In the genomic region with DNA sequence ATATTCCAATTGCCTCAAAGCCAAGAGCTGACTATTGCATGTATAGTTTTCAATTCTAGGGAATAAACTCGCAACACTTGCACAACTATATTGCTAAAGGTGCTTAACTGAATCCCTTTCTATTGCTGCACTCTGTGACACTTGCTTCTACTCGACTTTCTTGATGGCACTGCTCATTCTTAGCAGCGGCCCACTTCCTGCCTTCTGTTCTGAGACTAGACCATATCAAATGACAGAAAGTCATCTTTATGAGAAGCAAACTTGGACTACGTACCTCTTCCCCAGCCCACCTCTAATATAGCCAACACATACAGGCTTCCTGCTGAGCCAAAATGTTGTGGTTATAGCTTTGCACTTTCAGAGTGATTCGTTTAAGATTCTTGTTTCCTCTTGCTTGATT, we compare ENCODE assay signal across 21 mouse cellular contexts. TPM values are rescaled to one million over a fixed set of nuclear protein-coding genes. Genes with fewer than 3 reads are reported as not detected.
DNase-seq lines count a peak whose midpoint lies in the region; ATAC-seq and TF ChIP-seq lines count a peak whose summit lies in the region.
"Had no signal": no experiment of that assay in that cellular context is flagged by ENCODE, and none has a peak within 500 bp of the region (broad histone marks: within the 10 kb centered on the region; RNA-seq: fewer than 3 reads in every experiment).

No protein-coding gene starts in this region.

- in situ Hi-C loops in CH12.LX (cut with MboI; ENCODE audit: low pct_ligation_motif_present, low pct_unique_long_range_greater_than_20kb, low sequenced_read_pairs): no loop called here

- peaks cover 44% of the 10 kb centered on the region for H3K79me2 ChIP-seq in CH12.LX (replicated peaks; ENCODE audit: control insufficient read depth, extremely low read depth, insufficient read depth, poor library complexity, severe bottlenecking)

- TF ChIP-seq RAD21 in CH12.LX (IDR thresholded peaks at IDR 0.05; ENCODE audit: low read depth, low read length): no peak

- no peak for DNase-seq in gastrocnemius, adult 2 months
- DNase-seq in gastrocnemius, postnatal 36 days: no peak
- DNase-seq in CH12.LX (ENCODE audit: extremely low read depth): no peak
- DNase-seq in thymus, postnatal 10 days (ENCODE audit: low spot score in 2 of 2): peak; percentile 21 to 31
- DNase-seq in forebrain, embryonic 14.5 days (ENCODE audit: low spot score): no peak
- DNase-seq in cerebellum, postnatal 25 days: no peak
- DNase-seq in cerebellum, adult 11 months: no peak
- DNase-seq: adrenal gland, postnatal 10 days; cerebellum, adult 9-10 months; heart, postnatal 14 days; kidney, adult 2 months; kidney, postnatal 4 days; left cerebral cortex, postnatal 4 days; lung, embryonic 14.5 days had no signal

- ATAC-seq in liver, embryonic 15.5 days (ENCODE audit: insufficient read depth): no peak
- ATAC-seq in forebrain, embryonic 14.5 days: no peak
- ATAC-seq: forebrain, embryonic 16.5 days; hindbrain, embryonic 16.5 days; midbrain, embryonic 16.5 days had no signal

- no peak for TF ChIP-seq POLR2A in CH12.LX (IDR thresholded peaks at IDR 0.05; ENCODE audit: low read depth, low read length)

- dilution Hi-C loops in CH12.LX (cut with MboI; ENCODE audit: extremely low pct_ligation_motif_present, extremely low pct_unique_long_range_greater_than_20kb, low sequenced_read_pairs): no loop called here

- no peak overlapping the region for H3K4me2 ChIP-seq in CH12.LX (ENCODE audit: insufficient read depth, low read depth, poor library complexity, severe bottlenecking)
- no peak overlapping the region for H3K4me2 ChIP-seq in liver, embryonic 15.5 days
- H3K4me2 ChIP-seq in forebrain, embryonic 14.5 days (ENCODE audit: low read length): no peak overlapping the region
- H3K4me2 ChIP-seq: lung, embryonic 14.5 days had no signal

- peaks cover 2 to 13% of the 10 kb centered on the region in 2 experiments for H3K36me3 ChIP-seq in CH12.LX (replicated peaks in 1 of 2; ENCODE audit: control insufficient read depth in 1 of 2, insufficient read depth in 1 of 2, low read length in 1 of 2)
- H3K36me3 ChIP-seq in liver, embryonic 15.5 days (replicated peaks): no peaks in the 10 kb centered on the region
- no peaks in the 10 kb centered on the region for H3K36me3 ChIP-seq in forebrain, embryonic 14.5 days (ENCODE audit: control insufficient read depth, insufficient read depth, low read length)

- intact Hi-C loops in gastrocnemius, adult 2 months (cut with DNase I): no loop called here
- intact Hi-C loops in gastrocnemius, postnatal 36 days (cut with DNase I): no loop called here

- H3K9ac ChIP-seq in CH12.LX (ENCODE audit: insufficient read depth, low read depth): no peak overlapping the region
- no peak overlapping the region for H3K9ac ChIP-seq in liver, embryonic 15.5 days
- H3K9ac ChIP-seq in forebrain, embryonic 14.5 days (ENCODE audit: low read length): no peak overlapping the region
- H3K9ac ChIP-seq: lung, embryonic 14.5 days had no signal

- TF ChIP-seq CTCF in gastrocnemius, adult 2 months (IDR thresholded peaks at IDR 0.05): no peak
- TF ChIP-seq CTCF in CH12.LX (conservative IDR thresholded peaks at IDR 0.05 in 1 of 2, IDR thresholded peaks at IDR 0.05 in 1 of 2; ENCODE audit: low read depth in 2 of 2, low read length in 2 of 2): no peak

- no peak for TF ChIP-seq EP300 in CH12.LX (IDR thresholded peaks at IDR 0.05; ENCODE audit: low read length)

- no peaks in the 10 kb centered on the region for H3K27me3 ChIP-seq in CH12.LX (replicated peaks)
- H3K27me3 ChIP-seq in liver, embryonic 15.5 days: no peaks in the 10 kb centered on the region
- no peaks in the 10 kb centered on the region for H3K27me3 ChIP-seq in forebrain, embryonic 14.5 days (replicated peaks; ENCODE audit: control insufficient read depth, insufficient read depth, low read length)

- peaks cover 6 to 49% of the 10 kb centered on the region in 2 experiments for H3K4me1 ChIP-seq in CH12.LX (ENCODE audit: control insufficient read depth in 1 of 2, insufficient read depth in 2 of 2)
- peaks cover 35% of the 10 kb centered on the region for H3K4me1 ChIP-seq in liver, embryonic 15.5 days (replicated peaks)
- peaks cover 4% of the 10 kb centered on the region for H3K4me1 ChIP-seq in forebrain, embryonic 14.5 days (ENCODE audit: control insufficient read depth, insufficient read depth, low read length)

- H3K9me3 ChIP-seq in CH12.LX (replicated peaks; ENCODE audit: low read length): no peaks in the 10 kb centered on the region
- no peaks in the 10 kb centered on the region for H3K9me3 ChIP-seq in liver, embryonic 15.5 days (replicated peaks)
- H3K9me3 ChIP-seq in forebrain, embryonic 14.5 days (replicated peaks; ENCODE audit: control insufficient read depth, low read length): no peaks in the 10 kb centered on the region
- H3K9me3 ChIP-seq: G1E had no signal

- H3K4me3 ChIP-seq in gastrocnemius, adult 2 months: no peak overlapping the region
- no peak overlapping the region for H3K4me3 ChIP-seq in CH12.LX (replicated peaks in 1 of 3; ENCODE audit: low read depth in 2 of 3, low read length in 2 of 3, poor library complexity in 1 of 3)
- H3K4me3 ChIP-seq in liver, embryonic 15.5 days (replicated peaks): no peak overlapping the region
- no peak overlapping the region for H3K4me3 ChIP-seq in forebrain, embryonic 14.5 days (ENCODE audit: low read depth, low read length)
- H3K4me3 ChIP-seq: erythroblast, embryonic 14.5 days had no signal

- WGBS in liver, embryonic 15.5 days (ENCODE audit: insufficient replicate concordance): 54% methylated on average over 5 of the region's 5 CpGs
- 87% methylated on average over 5 of the region's 5 CpGs for WGBS in forebrain, embryonic 14.5 days

- H3K27ac ChIP-seq in gastrocnemius, adult 2 months: peak overlapping the region; percentile 57
- H3K27ac ChIP-seq in CH12.LX (ENCODE audit: insufficient read depth, low read depth): peak overlapping the region; percentile 42; the same call in 1 of the 2 replicates
- peak overlapping the region; percentile 25; the same call in 1 of the 2 replicates for H3K27ac ChIP-seq in liver, embryonic 15.5 days (replicated peaks)
- no peak overlapping the region for H3K27ac ChIP-seq in forebrain, embryonic 14.5 days (ENCODE audit: low read depth, low read length)
- H3K27ac ChIP-seq: macrophage had no signal

TF ChIP-seq in CH12.LX, 34 proteins besides CTCF, POLR2A, EP300 and RAD21:
- TF ChIP-seq MYC (IDR thresholded peaks at IDR 0.05; ENCODE audit: low read depth, low read length) (no peak), USF2 (conservative IDR thresholded peaks at IDR 0.05; ENCODE audit: low read depth, low read length) (no peak), KAT2A (IDR thresholded peaks at IDR 0.05; ENCODE audit: insufficient replicate concordance, low read length) (no peak), E2F4 (IDR thresholded peaks at IDR 0.05; ENCODE audit: insufficient replicate concordance, low read depth, low read length) (no peak), ZKSCAN1 (IDR thresholded peaks at IDR 0.05; ENCODE audit: borderline replicate concordance, low read depth, low read length) (no peak), JUND (conservative IDR thresholded peaks at IDR 0.05; ENCODE audit: low read depth, low read length) (no peak), ZC3H11A (IDR thresholded peaks at IDR 0.05; ENCODE audit: low read depth, low read length) (no peak), SMC3 (IDR thresholded peaks at IDR 0.05; ENCODE audit: low read depth, low read length) (no peak), ZNF384 (IDR thresholded peaks at IDR 0.05; ENCODE audit: low read depth, low read length) (no peak), MXI1 (IDR thresholded peaks at IDR 0.05; ENCODE audit: low read depth, low read length) (no peak), MAZ (IDR thresholded peaks at IDR 0.05; ENCODE audit: low read depth, low read length) (no peak), ZMIZ1 (IDR thresholded peaks at IDR 0.05; ENCODE audit: low read depth, low read length) (no peak), RCOR1 (conservative IDR thresholded peaks at IDR 0.05; ENCODE audit: low read depth, low read length) (no peak), IRF4 (IDR thresholded peaks at IDR 0.05; ENCODE audit: low read depth, low read length) (no peak), NRF1 (IDR thresholded peaks at IDR 0.05; ENCODE audit: low read depth, low read length) (no peak)
TF ChIP-seq in CH12.LX: peak in this region for 0.

RNA-seq across cellular contexts. Expression of gene Mbnl1, which starts 23.6 kb away (rescaled TPM):
- 100 to 1,000 TPM; 495 to 592 TPM for total RNA-seq in gastrocnemius, adult 2 months (2021)
- 100 to 1,000 TPM; 423 to 480 TPM for total RNA-seq in gastrocnemius, postnatal 36 days (2021)
- total RNA-seq in CH12.LX (2012; rRNA removed) (249 and 276 TPM in 2 replicates), CH12.LX (2014; rRNA removed) (332 and 386 TPM in 2 replicates)
- 151 and 174 TPM in 2 replicates for polyA plus RNA-seq in CH12.LX (2012; ENCODE audit: insufficient read length, low read depth)
- 88.5 and 93.9 TPM in 2 replicates for polyA plus RNA-seq in liver, embryonic 15.5 days (2015; fragmentation: Nextera tagmentation; extraction: Ambion mirVana)
- polyA plus RNA-seq in forebrain, embryonic 14.5 days (2014; fragmentation: Nextera tagmentation; extraction: Ambion mirVana): 43.9 and 56.0 TPM in 2 replicates

Comparison
In these comparisons a context has a peak if more than half of its experiments do, and no peak if none do; other contexts are left out.
1. DNase-seq: peak in thymus, postnatal 10 days (2 of 2); none in gastrocnemius, adult 2 months (single experiment), gastrocnemius, postnatal 36 days (0 of 2), CH12.LX (single experiment), forebrain, embryonic 14.5 days (single experiment), cerebellum, postnatal 25 days (0 of 2) and cerebellum, adult 11 months (single experiment).